Mouse (Mus musculus): ENCODE data around the gene Slc19a2. TPM values are rescaled to one million over a fixed set of nuclear protein-coding genes. Genes with fewer than 3 reads are reported as not detected.
"Not testable (repeated sequence)": the region's sequence is repeated elsewhere in the genome, so short reads cannot be mapped to it uniquely, and the experiment has no call there.

Gene Slc19a2
- polyA plus RNA-seq, 2 experiments = 9.7 to 10.0 TPM

DNA sequence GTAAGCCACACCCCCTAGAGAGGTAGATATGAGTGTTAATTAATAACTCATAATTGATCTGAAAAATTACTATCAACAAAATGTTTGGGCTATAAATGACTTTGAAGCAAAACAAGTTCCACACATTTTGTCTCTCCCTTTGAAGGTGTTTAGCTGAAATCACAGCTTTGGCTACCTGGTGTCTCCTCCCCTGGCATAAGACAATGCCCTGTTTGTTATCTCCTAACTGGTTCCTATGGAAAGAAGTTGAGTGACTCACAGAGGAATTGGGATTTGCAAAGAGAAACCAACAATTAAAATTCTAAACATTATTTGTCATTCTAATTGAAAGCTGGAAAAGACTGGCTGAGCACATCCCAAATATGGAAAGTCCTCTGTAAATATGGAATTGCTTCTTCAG, 25.8 kb upstream of the Slc19a2 start:
- DNase-seq (ENCODE audit: low spot score) = no peak
- H3K4me3 ChIP-seq (replicated peaks; ENCODE audit: low read length) = no peak overlapping the region
- H3K27me3 ChIP-seq (ENCODE audit: control insufficient read depth, insufficient read depth, low read length) = no peaks in the 10 kb centered on the region
- H3K4me1 ChIP-seq (ENCODE audit: control insufficient read depth, insufficient read depth, low read length) = no peaks in the 10 kb centered on the region
- no peaks in the 10 kb centered on the region for H3K9me3 ChIP-seq (ENCODE audit: control insufficient read depth, low read length)
- no peak overlapping the region for H3K27ac ChIP-seq (replicated peaks; ENCODE audit: low read depth, low read length)
- H3K9ac ChIP-seq (ENCODE audit: low read depth, low read length, severe bottlenecking) = no peak overlapping the region
- ATAC-seq (ENCODE audit: low FRiP score, low read depth) = no peak
- H3K36me3 ChIP-seq (ENCODE audit: control insufficient read depth, insufficient read depth, low read length) = no peaks in the 10 kb centered on the region
- no peak overlapping the region for H3K4me2 ChIP-seq (replicated peaks; ENCODE audit: low read depth, low read length, severe bottlenecking)
- TF ChIP-seq POLR2A (IDR thresholded peaks at IDR 0.05; ENCODE audit: borderline replicate concordance, extremely low read depth, insufficient read depth, insufficient read length) = no peak

DNA sequence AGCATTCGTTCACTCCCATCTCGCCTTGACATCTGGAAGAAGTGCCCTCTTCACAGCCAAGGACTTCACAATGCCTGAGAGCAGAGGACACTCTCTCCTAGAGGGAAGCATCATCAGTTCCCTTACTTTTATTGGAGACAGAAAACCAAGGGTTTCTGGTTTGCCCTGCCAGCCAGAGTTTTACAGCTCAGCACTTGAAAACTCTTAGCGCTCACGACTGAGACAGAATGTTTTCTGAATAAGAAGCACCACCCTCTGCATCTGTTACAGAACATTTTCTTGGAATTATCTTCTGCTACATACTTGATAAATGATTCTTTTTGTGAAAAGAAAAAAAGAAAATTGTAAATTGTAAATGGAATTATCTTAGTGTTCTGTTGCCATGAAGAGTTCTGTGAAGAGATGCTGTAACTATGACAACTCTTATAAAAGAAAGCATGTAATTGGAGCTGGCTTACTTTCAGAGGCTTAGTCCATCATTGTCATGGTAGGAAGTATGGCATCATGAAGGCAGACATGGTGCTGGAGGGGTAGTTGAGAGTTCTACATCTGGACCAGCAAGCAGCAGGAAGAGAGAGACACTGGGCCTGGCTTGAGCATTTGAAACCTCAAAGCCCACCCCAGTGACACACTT, 16.8 kb upstream of the Slc19a2 start:
- not testable (repeated sequence) for H3K9ac ChIP-seq (ENCODE audit: low read depth, low read length, severe bottlenecking); H3K27ac ChIP-seq (replicated peaks; ENCODE audit: low read depth, low read length); DNase-seq (ENCODE audit: low spot score); H3K4me1 ChIP-seq (ENCODE audit: control insufficient read depth, insufficient read depth, low read length); H3K36me3 ChIP-seq (ENCODE audit: control insufficient read depth, insufficient read depth, low read length); ATAC-seq (ENCODE audit: low FRiP score, low read depth); H3K9me3 ChIP-seq (ENCODE audit: control insufficient read depth, low read length); H3K4me3 ChIP-seq (replicated peaks; ENCODE audit: low read length); H3K4me2 ChIP-seq (replicated peaks; ENCODE audit: low read depth, low read length, severe bottlenecking); H3K27me3 ChIP-seq (ENCODE audit: control insufficient read depth, insufficient read depth, low read length)
- 66% methylated on average over 2 of the region's 4 CpGs for WGBS

DNA sequence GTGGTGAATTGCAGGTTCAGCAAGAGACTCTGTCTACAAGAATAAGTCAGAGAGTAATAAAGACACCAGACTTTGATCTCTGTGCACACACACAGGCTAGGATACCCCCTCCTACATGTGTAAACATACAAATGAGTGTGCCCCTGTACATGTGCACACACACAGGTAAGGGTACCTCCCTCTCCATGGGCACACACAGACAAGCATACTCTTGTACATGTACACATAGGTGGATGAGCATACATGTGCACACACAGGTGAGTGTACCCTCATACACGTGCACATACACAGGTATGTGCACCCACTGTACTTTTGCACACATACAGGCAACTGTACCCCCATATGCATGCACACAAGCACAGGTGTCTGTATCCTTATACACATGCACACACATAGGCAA, 15.4 kb upstream of the Slc19a2 start:
- H3K4me3 ChIP-seq (replicated peaks; ENCODE audit: low read length) = no peak overlapping the region
- no peaks in the 10 kb centered on the region for H3K9me3 ChIP-seq (ENCODE audit: control insufficient read depth, low read length)
- H3K9ac ChIP-seq (ENCODE audit: low read depth, low read length, severe bottlenecking) = no peak overlapping the region
- DNase-seq (ENCODE audit: low spot score) (no peak), ATAC-seq (ENCODE audit: low FRiP score, low read depth) (no peak)
- no peaks in the 10 kb centered on the region for H3K36me3 ChIP-seq (ENCODE audit: control insufficient read depth, insufficient read depth, low read length)
- 79% methylated on average over 1 of the region's 1 CpGs for WGBS
- H3K27me3 ChIP-seq (ENCODE audit: control insufficient read depth, insufficient read depth, low read length) = no peaks in the 10 kb centered on the region
- no peaks in the 10 kb centered on the region for H3K4me1 ChIP-seq (ENCODE audit: control insufficient read depth, insufficient read depth, low read length)
- no peak overlapping the region for H3K4me2 ChIP-seq (replicated peaks; ENCODE audit: low read depth, low read length, severe bottlenecking)
- no peak overlapping the region for H3K27ac ChIP-seq (replicated peaks; ENCODE audit: low read depth, low read length)
- no peak for TF ChIP-seq POLR2A (IDR thresholded peaks at IDR 0.05; ENCODE audit: borderline replicate concordance, extremely low read depth, insufficient read depth, insufficient read length)

DNA sequence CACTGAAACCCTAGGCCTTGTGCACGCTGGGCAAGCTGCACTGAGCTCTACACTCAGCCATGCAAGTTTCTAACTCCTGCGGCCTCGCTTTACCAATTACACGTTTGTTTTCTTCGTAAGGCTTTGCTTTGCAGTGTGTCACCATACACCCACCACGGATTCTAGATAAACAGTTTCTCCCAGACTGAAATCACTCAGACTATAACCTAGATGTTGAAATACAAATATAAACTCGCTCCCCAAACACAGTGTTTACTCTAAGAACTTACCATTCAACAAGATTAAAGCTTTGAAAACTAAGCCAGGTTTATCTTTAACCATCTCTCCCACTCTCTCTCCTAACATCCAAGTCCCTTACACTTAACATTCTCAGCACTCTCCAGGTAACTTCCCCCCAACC, 13.8 kb upstream of the Slc19a2 start:
- Histone ChIP-seq H3K36me3 (ENCODE audit: control insufficient read depth, insufficient read depth, low read length) (no peaks in the 10 kb centered on the region), H3K27me3 (ENCODE audit: control insufficient read depth, insufficient read depth, low read length) (no peaks in the 10 kb centered on the region), H3K9me3 (ENCODE audit: control insufficient read depth, low read length) (no peaks in the 10 kb centered on the region), H3K4me3 (replicated peaks; ENCODE audit: low read length) (no peak overlapping the region), H3K27ac (replicated peaks; ENCODE audit: low read depth, low read length) (no peak overlapping the region), H3K9ac (ENCODE audit: low read depth, low read length, severe bottlenecking) (no peak overlapping the region), H3K4me1 (ENCODE audit: control insufficient read depth, insufficient read depth, low read length) (no peaks in the 10 kb centered on the region), H3K4me2 (replicated peaks; ENCODE audit: low read depth, low read length, severe bottlenecking) (no peak overlapping the region)
- TF ChIP-seq POLR2A (IDR thresholded peaks at IDR 0.05; ENCODE audit: borderline replicate concordance, extremely low read depth, insufficient read depth, insufficient read length) = no peak
- no peak for ATAC-seq (ENCODE audit: low FRiP score, low read depth)
- DNase-seq (ENCODE audit: low spot score) = peak; percentile 0
- 54% methylated on average over 7 of the region's 7 CpGs for WGBS

DNA sequence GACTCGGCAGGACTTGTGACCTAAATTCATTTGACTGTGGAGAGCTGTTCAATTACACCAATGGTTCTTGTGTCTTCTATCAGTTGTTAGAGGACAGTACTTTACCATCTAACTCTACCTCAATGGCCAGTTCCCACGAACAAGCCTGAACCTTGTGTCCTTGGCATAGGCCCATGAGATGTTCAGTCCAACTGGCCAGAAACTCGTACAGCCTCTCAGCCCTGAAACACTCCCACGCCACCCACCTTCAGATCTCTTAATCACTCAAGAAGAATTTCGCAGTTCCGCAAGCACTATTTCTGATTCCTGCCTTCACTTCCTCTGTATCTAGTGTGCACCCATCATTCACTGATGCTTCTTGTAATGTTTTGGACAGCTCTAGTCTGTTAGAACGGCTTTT, 12.8 kb upstream of the Slc19a2 start:
- Histone ChIP-seq H3K36me3 (ENCODE audit: control insufficient read depth, insufficient read depth, low read length) (no peaks in the 10 kb centered on the region), H3K4me1 (ENCODE audit: control insufficient read depth, insufficient read depth, low read length) (no peaks in the 10 kb centered on the region), H3K4me3 (replicated peaks; ENCODE audit: low read length) (no peak overlapping the region), H3K4me2 (replicated peaks; ENCODE audit: low read depth, low read length, severe bottlenecking) (no peak overlapping the region), H3K9ac (ENCODE audit: low read depth, low read length, severe bottlenecking) (no peak overlapping the region), H3K27me3 (ENCODE audit: control insufficient read depth, insufficient read depth, low read length) (no peaks in the 10 kb centered on the region), H3K27ac (replicated peaks; ENCODE audit: low read depth, low read length) (no peak overlapping the region), H3K9me3 (ENCODE audit: control insufficient read depth, low read length) (no peaks in the 10 kb centered on the region)
- WGBS = 75% methylated on average over 7 of the region's 7 CpGs
- TF ChIP-seq POLR2A (IDR thresholded peaks at IDR 0.05; ENCODE audit: borderline replicate concordance, extremely low read depth, insufficient read depth, insufficient read length) = no peak
- ATAC-seq (ENCODE audit: low FRiP score, low read depth) (no peak), DNase-seq (ENCODE audit: low spot score) (peak; percentile 1)

DNA sequence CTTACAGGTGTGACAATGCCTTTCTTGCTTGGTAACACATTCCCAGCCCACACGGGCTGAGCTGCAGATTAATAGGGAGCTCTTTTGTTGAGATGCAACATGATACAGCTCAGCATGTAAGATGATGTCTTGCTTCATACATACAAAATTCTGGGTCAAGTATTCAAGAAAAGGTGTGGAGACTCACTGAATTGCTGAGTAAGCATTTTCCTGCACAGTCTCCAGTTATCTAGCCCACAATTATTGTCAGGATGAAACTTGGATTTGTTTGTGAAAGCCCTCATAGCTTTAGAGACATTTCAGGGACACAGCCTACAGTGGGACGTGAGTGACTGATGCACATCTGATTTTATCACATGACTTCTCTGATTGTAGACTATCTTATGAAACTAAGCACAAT, 7.4 kb upstream of the Slc19a2 start:
- peak; percentile 1 for DNase-seq (ENCODE audit: low spot score)
- H3K9me3 ChIP-seq (ENCODE audit: control insufficient read depth, low read length) = no peaks in the 10 kb centered on the region

More for the DNA sequence above, 7.4 kb upstream of the Slc19a2 start:
- Histone ChIP-seq H3K9ac (ENCODE audit: low read depth, low read length, severe bottlenecking) (no peak overlapping the region), H3K27ac (replicated peaks; ENCODE audit: low read depth, low read length) (no peak overlapping the region), H3K4me3 (replicated peaks; ENCODE audit: low read length) (no peak overlapping the region), H3K27me3 (ENCODE audit: control insufficient read depth, insufficient read depth, low read length) (no peaks in the 10 kb centered on the region), H3K4me2 (replicated peaks; ENCODE audit: low read depth, low read length, severe bottlenecking) (no peak overlapping the region), H3K4me1 (ENCODE audit: control insufficient read depth, insufficient read depth, low read length) (no peaks in the 10 kb centered on the region), H3K36me3 (ENCODE audit: control insufficient read depth, insufficient read depth, low read length) (no peaks in the 10 kb centered on the region)
- 73% methylated on average over 2 of the region's 2 CpGs for WGBS
- ATAC-seq (ENCODE audit: low FRiP score, low read depth) = no peak
- TF ChIP-seq POLR2A (IDR thresholded peaks at IDR 0.05; ENCODE audit: borderline replicate concordance, extremely low read depth, insufficient read depth, insufficient read length) = no peak

Data from limb, embryonic 14.5 days (tissue).